Mouse (Mus musculus) MEL (cell line): ENCODE data around the gene Rasl2-9. TPM values are rescaled to one million over a fixed set of nuclear protein-coding genes. Genes with fewer than 3 reads are reported as not detected.

Source experiments
- DNase-seq: peaks from one replicate; pipeline ENCODE4 v3.0.0; 2011; ENCODE audit warnings: low read depth, low spot score
- H3K27ac ChIP-seq: 2 replicates; pipeline ENCODE4 v1.5.1; 2012; ENCODE audit warnings: low read depth, mild to moderate bottlenecking, control low read depth, low read length, moderate library complexity; ENCODE audit not compliant: control insufficient read depth
- H3K27me3 ChIP-seq, 2 experiments: fragments of 150-350 bp in 1 of 2; sonication (generic) in 1 of 2; 2 replicates each; pipeline ENCODE4 v1.6.1; 2012; ENCODE audit warnings: low read length in 2 of 2, mild to moderate bottlenecking in 2 of 2, improper control_type of control experiment in 1 of 2, moderate library complexity in 1 of 2; ENCODE audit not compliant: insufficient read depth in 2 of 2, control insufficient read depth in 1 of 2
- H3K36me3 ChIP-seq, 2 experiments: 2 replicates each; pipeline ENCODE4 v1.6.1; 2012 to 2014; ENCODE audit warnings: low read length in 2 of 2, improper control_type of control experiment in 1 of 2, inconsistent platforms in 1 of 2, mild to moderate bottlenecking in 1 of 2; ENCODE audit not compliant: insufficient read depth in 2 of 2, control insufficient read depth in 1 of 2
- H3K4me1 ChIP-seq, 2 experiments: fragments of 150-350 bp in 1 of 2; sonication (generic) in 1 of 2; 2 replicates each; pipeline ENCODE4 v1.6.1; 2012; ENCODE audit warnings: low read length in 2 of 2, improper control_type of control experiment in 1 of 2, mild to moderate bottlenecking in 1 of 2; ENCODE audit not compliant: insufficient read depth in 2 of 2, control insufficient read depth in 1 of 2
- H3K4me3 ChIP-seq, 2 experiments: fragments of 150-350 bp in 1 of 2; sonication (generic) in 1 of 2; 2 replicates each; pipeline ENCODE4 v1.5.1; 2012; ENCODE audit warnings: low read depth in 2 of 2, low read length in 2 of 2, mild to moderate bottlenecking in 2 of 2, moderate library complexity in 2 of 2, control low read depth in 1 of 2, improper control_type of control experiment in 1 of 2; ENCODE audit not compliant: control insufficient read depth in 1 of 2, insufficient read depth in 1 of 2
- H3K79me2 ChIP-seq: 2 replicates; pipeline ENCODE4 v1.6.1; 2012; ENCODE audit warnings: mild to moderate bottlenecking, low read length, moderate library complexity; ENCODE audit not compliant: control insufficient read depth, poor library complexity, insufficient read depth
- H3K9ac ChIP-seq: 2 replicates; pipeline ENCODE4 v1.6.1; 2012; ENCODE audit warnings: low read depth, mild to moderate bottlenecking, control low read depth, low read length, moderate library complexity; ENCODE audit not compliant: control insufficient read depth, poor library complexity, severe bottlenecking
- H3K9me3 ChIP-seq: fragments of 150-350 bp; sonication (generic); replicated peaks from 2 replicates; pipeline ENCODE4 v1.6.1; 2012; ENCODE audit warnings: mild to moderate bottlenecking, low read length, improper control_type of control experiment, moderate library complexity; ENCODE audit not compliant: insufficient read depth
- MAZ ChIP-seq: IDR thresholded peaks from 2 replicates; pipeline ENCODE4 v1.6.1; 2012; ENCODE audit warnings: low read depth, mild to moderate bottlenecking, inconsistent platforms, low read length, improper control_type of control experiment
- MYC ChIP-seq: IDR thresholded peaks from 2 replicates; pipeline ENCODE4 v1.6.1; 2011; ENCODE audit warnings: low read depth, mild to moderate bottlenecking, low read length, improper control_type of control experiment, moderate library complexity
- NRF1 ChIP-seq: IDR thresholded peaks from 2 replicates; pipeline ENCODE4 v1.6.1; 2014; ENCODE audit warnings: low read depth, mild to moderate bottlenecking, inconsistent platforms, low read length, improper control_type of control experiment, moderate library complexity; ENCODE audit not compliant: poor library complexity, insufficient read depth, severe bottlenecking
- SIN3A ChIP-seq: IDR thresholded peaks from 2 replicates; pipeline ENCODE4 v1.6.1; 2012; ENCODE audit warnings: low read length, improper control_type of control experiment, inconsistent platforms
- UBTF ChIP-seq: IDR thresholded peaks from 2 replicates; pipeline ENCODE4 v1.6.1; 2012; ENCODE audit warnings: low read depth, mild to moderate bottlenecking, inconsistent platforms, low read length, improper control_type of control experiment, moderate library complexity, borderline replicate concordance; ENCODE audit not compliant: insufficient read depth
- USF2 ChIP-seq, 2 experiments: IDR thresholded peaks; 2 replicates each; pipeline ENCODE4 v1.6.1; 2011 to 2012; ENCODE audit warnings: improper control_type of control experiment in 2 of 2, low read length in 2 of 2, borderline replicate concordance in 1 of 2, inconsistent platforms in 1 of 2, low read depth in 1 of 2, mild to moderate bottlenecking in 1 of 2; ENCODE audit not compliant: insufficient read depth in 1 of 2
- polyA plus RNA-seq, 2 experiments: library from polyadenylated mRNA; stranded (reverse) in 1 of 2; unstranded in 1 of 2; fragments of >175 nt in 1 of 2; fragments of >200 nt in 1 of 2; gene quantifications; 2 replicates each; pipeline versions ENCODE4 v1.2.1 to v1.2.4; 2012; ENCODE audit warnings: low replicate concordance in 2 of 2, low read depth in 1 of 2; ENCODE audit not compliant: insufficient read length in 2 of 2, insufficient read depth in 1 of 2, missing spikeins in 1 of 2
- total RNA-seq: library from RNA; depleted of rRNA; stranded (reverse); fragments of 300-350 nt; gene quantifications from 2 replicates; pipeline ENCODE4 v1.2.3, GENCODE M21; 2012; rRNA removed

Gene Rasl2-9
- total and polyA plus RNA-seq, 3 experiments: 0.65 to 196 TPM; not detected in 1

- peaks cover 48% of the 10 kb centered on the region in 2 experiments for H3K36me3 ChIP-seq
- no peaks in the 10 kb centered on the region for H3K27me3 ChIP-seq
- TF ChIP-seq MYC (no peak), USF2 (IDR thresholded peaks at IDR 0.05; ENCODE audit: borderline replicate concordance in 1 of 2, insufficient read depth in 1 of 2, low read depth in 1 of 2, low read length in 2 of 2) (no peak), MAZ (no peak), SIN3A (no peak), NRF1 (no peak), UBTF (no peak)
- peaks cover 12 to 32% of the 10 kb centered on the region in 2 experiments for H3K4me1 ChIP-seq
- no peak overlapping the region for H3K9ac ChIP-seq
- H3K4me3 ChIP-seq: no peak overlapping the region
- DNase-seq: no peak
- no peak overlapping the region for H3K27ac ChIP-seq
- peaks cover 18% of the 10 kb centered on the region for H3K79me2 ChIP-seq
- H3K9me3 ChIP-seq: no peaks in the 10 kb centered on the region
Measured at GRCm38 (mm10) chr7:5074984-5075383, 50.8 kb downstream of the Rasl2-9 start.

Other genes starting within 250 kb of the Rasl2-9 start
- gene Isoc2a, start 248.8 kb downstream of the Rasl2-9 start, total RNA-seq: 11.1 and 12.4 TPM in 2 replicates
- gene Isoc2a, start 248.8 kb downstream of the Rasl2-9 start, polyA plus RNA-seq: 10 to 100 TPM in 1 of 2 experiments, not detected in 1; 20.6 TPM
- 0.15 TPM in 1 of 2 replicates, not detected in the other for gene Gm36210, start 219.4 kb downstream of the Rasl2-9 start, total RNA-seq
- gene Gm36210, start 219.4 kb downstream of the Rasl2-9 start, polyA plus RNA-seq: under 1 TPM in 1 of 2 experiments, not detected in 1; 0.97 TPM
- gene Zfp628, start 210.7 kb downstream of the Rasl2-9 start, total RNA-seq: 2.5 and 3.3 TPM in 2 replicates
- gene Zfp628, start 210.7 kb downstream of the Rasl2-9 start, polyA plus RNA-seq: 10 to 100 TPM in 1 of 2 experiments, not detected in 1; 17.6 TPM
- 0.81 and 0.85 TPM in 2 replicates for gene Nat14, start 203.9 kb downstream of the Rasl2-9 start, total RNA-seq
- 1 to 10 TPM in 1 of 2 experiments, not detected in 1; 1.9 TPM for gene Nat14, start 203.9 kb downstream of the Rasl2-9 start, polyA plus RNA-seq
- gene Ssc5d, start 200.2 kb downstream of the Rasl2-9 start, total RNA-seq: 0.04 TPM in 1 of 2 replicates, not detected in the other
- gene Ssc5d, start 200.2 kb downstream of the Rasl2-9 start, polyA plus RNA-seq: under 1 TPM in 1 of 2 experiments, not detected in 1; 0.17 TPM
- not detected in 2 replicates for gene Sbk2, start 161.5 kb downstream of the Rasl2-9 start, total RNA-seq
- not detected for gene Sbk2, start 161.5 kb downstream of the Rasl2-9 start, polyA plus RNA-seq
- not detected in 2 replicates for gene Sbk3, start 154.8 kb downstream of the Rasl2-9 start, total RNA-seq
- not detected for gene Sbk3, start 154.8 kb downstream of the Rasl2-9 start, polyA plus RNA-seq
- gene Zfp579, start 129.8 kb downstream of the Rasl2-9 start, total RNA-seq: 0.42 and 0.54 TPM in 2 replicates
- 1 to 10 TPM in 1 of 2 experiments, not detected in 1; 3.6 TPM for gene Zfp579, start 129.8 kb downstream of the Rasl2-9 start, polyA plus RNA-seq
- gene Zfp524, start 111.5 kb downstream of the Rasl2-9 start, total RNA-seq: 9.2 and 9.4 TPM in 2 replicates
- gene Zfp524, start 111.5 kb downstream of the Rasl2-9 start, polyA plus RNA-seq: 10 to 100 TPM in 1 of 2 experiments, not detected in 1; 12.7 TPM
- 27.5 and 28.1 TPM in 2 replicates for gene Fiz1, start 111.3 kb downstream of the Rasl2-9 start, total RNA-seq
- 10 to 100 TPM in 1 of 2 experiments, not detected in 1; 56.5 TPM for gene Fiz1, start 111.3 kb downstream of the Rasl2-9 start, polyA plus RNA-seq
- not detected in 2 replicates for gene Gm44973, start 110.5 kb downstream of the Rasl2-9 start, total RNA-seq
- gene Gm44973, start 110.5 kb downstream of the Rasl2-9 start, polyA plus RNA-seq: 1 to 10 TPM in 1 of 2 experiments, not detected in 1; 7.9 TPM
- gene Zfp865, start 105.6 kb downstream of the Rasl2-9 start, total RNA-seq: 12.2 and 12.7 TPM in 2 replicates
- gene Zfp865, start 105.6 kb downstream of the Rasl2-9 start, polyA plus RNA-seq: 10 to 100 TPM in 1 of 2 experiments, not detected in 1; 34.6 TPM
- 0.39 and 0.50 TPM in 2 replicates for gene Ccdc106, start 105.4 kb downstream of the Rasl2-9 start, total RNA-seq
- gene Ccdc106, start 105.4 kb downstream of the Rasl2-9 start, polyA plus RNA-seq: under 1 TPM in 1 of 2 experiments, not detected in 1; 0.82 TPM
- gene 4632433K11Rik, start 91.8 kb downstream of the Rasl2-9 start, total RNA-seq: not detected in 2 replicates
- not detected for gene 4632433K11Rik, start 91.8 kb downstream of the Rasl2-9 start, polyA plus RNA-seq
- 0.96 and 1.2 TPM in 2 replicates for gene Zfp784, start 87.5 kb downstream of the Rasl2-9 start, total RNA-seq
- 1 to 10 TPM in 1 of 2 experiments, not detected in 1; 2.9 TPM for gene Zfp784, start 87.5 kb downstream of the Rasl2-9 start, polyA plus RNA-seq
- 1.0 and 1.7 TPM in 2 replicates for gene Zfp580, start 74.4 kb downstream of the Rasl2-9 start, total RNA-seq
- 10 to 100 TPM in 1 of 2 experiments, not detected in 1; 19.9 TPM for gene Zfp580, start 74.4 kb downstream of the Rasl2-9 start, polyA plus RNA-seq
- 301 and 311 TPM in 2 replicates for gene U2af2, start 63.8 kb downstream of the Rasl2-9 start, total RNA-seq
- 100 to 1,000 TPM; 477 to 491 TPM for gene U2af2, start 63.8 kb downstream of the Rasl2-9 start, polyA plus RNA-seq
- gene Epn1, start 45.7 kb downstream of the Rasl2-9 start, total RNA-seq: 72.3 and 75.5 TPM in 2 replicates
- gene Epn1, start 45.7 kb downstream of the Rasl2-9 start, polyA plus RNA-seq: 100 to 1,000 TPM in 1 of 2 experiments, not detected in 1; 147 TPM
- gene Rfpl4, start 9.0 kb downstream of the Rasl2-9 start, total RNA-seq: not detected in 2 replicates
- not detected for gene Rfpl4, start 9.0 kb downstream of the Rasl2-9 start, polyA plus RNA-seq
- not detected in 2 replicates for gene Vmn1r55, start 23.7 kb upstream of the Rasl2-9 start, total RNA-seq
- not detected for gene Vmn1r55, start 23.7 kb upstream of the Rasl2-9 start, polyA plus RNA-seq
- not detected in 2 replicates for gene Vmn1r56, start 70.8 kb upstream of the Rasl2-9 start, total RNA-seq
- gene Vmn1r56, start 70.8 kb upstream of the Rasl2-9 start, polyA plus RNA-seq: not detected
- gene Vmn1r57, start 92.5 kb upstream of the Rasl2-9 start, total RNA-seq: not detected in 2 replicates
- not detected for gene Vmn1r57, start 92.5 kb upstream of the Rasl2-9 start, polyA plus RNA-seq
- not detected in 2 replicates for gene Gm5065, start 224.6 kb upstream of the Rasl2-9 start, total RNA-seq
- gene Gm5065, start 224.6 kb upstream of the Rasl2-9 start, polyA plus RNA-seq: not detected
- not detected in 2 replicates for gene Nlrp2, start 225.1 kb upstream of the Rasl2-9 start, total RNA-seq
- not detected for gene Nlrp2, start 225.1 kb upstream of the Rasl2-9 start, polyA plus RNA-seq